Mouse (Mus musculus) 3134 (cell line): Measurements from ENCODE around the gene Chaf1a.

Experiments
- DNase-seq: peaks from one replicate; pipeline ENCODE4 v3.0.0-alpha.2; 2011; ENCODE audit warnings: low spot score; ENCODE audit not compliant: insufficient read length; ENCODE audit errors: extremely low read depth

Chaf1a gene

DNA sequence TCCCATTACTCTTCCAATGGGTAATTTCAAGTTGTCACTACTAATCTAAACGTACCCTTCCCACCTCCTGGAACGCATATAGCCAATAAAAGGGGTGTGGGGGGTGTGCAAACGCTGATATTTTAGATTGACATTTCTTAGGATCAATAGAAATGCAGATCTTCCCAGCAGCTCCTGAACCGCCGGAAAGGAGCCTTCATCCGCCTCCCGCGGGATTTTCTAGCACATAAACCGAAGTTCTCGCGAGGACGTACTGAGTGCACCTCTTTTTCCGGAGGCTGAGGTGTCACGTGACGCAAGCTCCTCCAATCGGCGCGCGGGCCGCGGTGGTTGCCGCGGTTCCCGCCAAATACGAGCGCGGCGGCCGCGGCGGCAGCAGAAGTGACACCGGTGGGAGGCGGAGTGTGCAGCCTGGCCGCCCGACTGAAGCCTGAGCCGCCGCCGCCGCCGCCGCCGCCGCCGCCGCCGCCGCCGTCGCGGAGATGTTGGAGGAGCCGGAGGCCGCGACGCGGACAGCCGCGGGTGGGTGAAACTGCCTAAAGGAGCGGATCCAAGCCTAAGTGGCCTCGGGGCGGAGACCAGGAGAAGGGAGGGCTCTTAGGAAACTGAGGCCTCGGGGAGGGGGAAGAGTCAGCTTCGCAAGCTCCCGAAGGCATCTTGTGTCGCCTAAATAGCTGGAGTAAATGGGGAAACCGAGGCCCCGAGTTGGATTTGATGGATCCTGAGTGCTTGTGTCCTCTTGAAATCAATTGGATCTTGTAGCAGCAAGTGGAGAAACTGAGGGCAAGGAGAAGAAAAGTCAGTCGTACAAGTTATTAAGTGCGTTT lies at the start of gene Chaf1a:
Chaf1a (plus strand) TSS at position 410 of the 827 bp plus-strand sequence.
- peak; percentile 98 for DNase-seq

DNA sequence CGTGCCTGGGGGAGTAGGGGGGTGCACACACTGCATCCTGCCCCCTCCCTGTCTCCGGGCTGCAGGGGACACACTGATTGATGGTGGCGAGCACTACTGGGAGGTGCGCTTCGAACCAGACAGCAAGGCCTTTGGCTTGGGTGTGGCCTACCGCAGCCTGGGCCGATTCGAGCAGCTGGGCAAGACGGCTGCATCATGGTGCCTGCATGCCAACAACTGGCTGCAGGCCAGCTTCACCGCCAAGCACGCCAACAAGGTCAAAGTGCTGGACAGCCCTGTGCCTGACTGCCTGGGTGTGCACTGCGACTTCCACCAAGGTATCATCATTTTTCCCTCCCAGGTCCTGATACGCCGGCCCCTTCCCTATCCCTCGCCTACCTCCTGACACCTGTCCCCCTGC lies 44.2 kb upstream of the Chaf1a start:
- peak; percentile 66 for DNase-seq

DNA sequence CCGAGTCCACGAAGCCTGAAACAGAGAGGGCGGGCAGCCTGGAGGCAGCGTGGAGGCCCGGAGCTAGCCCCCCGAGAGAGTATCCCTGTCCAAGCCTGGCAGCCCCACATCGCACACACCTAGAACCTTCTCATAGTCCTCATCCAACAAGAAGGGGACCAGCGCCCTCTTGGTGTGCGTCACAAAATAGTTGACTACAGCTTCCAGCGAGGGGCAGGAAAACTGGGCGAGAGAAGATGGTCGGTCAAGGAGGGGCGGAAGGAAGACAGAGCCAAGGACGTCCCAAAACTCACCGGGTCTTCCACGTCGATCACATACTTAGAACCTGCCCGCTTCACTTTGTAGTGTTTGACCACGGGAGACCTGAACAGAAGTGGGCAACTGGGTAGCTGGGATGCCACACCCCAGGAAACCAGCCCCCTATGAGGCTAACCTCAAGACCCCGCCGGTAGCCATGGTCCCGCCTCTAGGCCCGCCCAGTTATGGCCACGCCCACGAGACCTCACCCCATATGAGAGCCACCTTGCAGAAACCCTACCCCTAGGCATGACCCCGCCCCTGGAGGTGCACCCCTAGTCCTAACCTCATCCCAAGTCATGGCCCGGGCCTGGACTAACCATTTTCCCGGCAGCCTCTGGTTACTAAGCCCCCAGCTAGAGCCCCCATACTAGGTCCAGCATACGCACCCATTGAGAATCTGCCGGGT lies 40.3 kb upstream of the Chaf1a start:
- DNase-seq = no peak

DNA sequence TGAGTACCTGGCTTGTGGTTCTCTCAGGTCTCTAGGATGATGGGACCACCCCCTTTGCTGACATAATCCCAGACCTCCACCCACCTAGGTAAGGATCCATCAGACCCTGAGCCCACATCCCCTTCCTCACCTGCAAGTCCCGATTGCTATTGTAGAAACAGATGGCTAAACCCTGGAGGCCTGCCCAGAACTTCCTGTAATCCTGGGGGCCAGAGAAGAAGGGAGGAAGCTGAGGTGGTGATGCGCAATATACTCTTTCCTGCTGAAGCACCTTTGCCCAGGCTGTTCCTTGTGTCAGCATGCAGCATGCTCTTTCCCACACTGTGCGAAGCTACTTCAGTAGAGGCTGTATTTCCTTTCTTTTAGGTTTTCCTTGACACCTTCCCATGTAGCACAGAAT lies 37.2 kb upstream of the Chaf1a start:
- DNase-seq = no peak

DNA sequence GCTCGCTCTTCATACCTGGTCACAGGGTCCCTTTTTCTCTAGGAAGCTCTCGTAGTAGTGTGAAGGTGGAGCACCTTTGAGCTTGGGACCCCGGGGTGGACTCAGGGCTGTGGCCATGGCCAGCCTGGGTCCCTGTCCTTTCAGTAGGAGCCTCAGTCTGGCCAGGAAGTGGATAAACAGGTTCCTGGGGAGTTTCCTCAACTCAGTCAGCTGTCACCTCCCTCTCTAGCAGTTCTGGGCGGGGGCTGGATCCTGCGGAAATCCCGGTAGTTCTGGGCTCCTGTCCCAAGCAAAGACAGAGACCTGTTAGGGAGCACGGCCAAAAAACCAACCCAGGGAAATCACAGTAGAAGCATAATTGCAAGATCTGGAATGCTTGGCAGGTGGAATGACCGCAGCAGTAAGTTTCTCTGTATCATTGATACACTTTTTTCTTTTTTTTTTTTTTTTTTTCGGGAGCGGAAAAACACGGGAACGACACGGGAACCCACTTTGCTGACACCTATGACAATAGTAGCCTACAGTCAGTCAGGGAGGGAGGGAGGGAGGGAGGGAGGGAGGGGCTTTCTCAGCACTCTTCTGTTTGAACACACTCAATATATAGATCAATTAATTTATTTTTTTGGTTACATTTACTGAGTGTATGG lies 34.7 kb upstream of the Chaf1a start, which contains the start of the genes Stap2 and Mpnd:
Stap2 (minus strand) TSS at position 170 of the 647 bp plus-strand sequence.
Mpnd (plus strand) TSS at position 297 of the 647 bp plus-strand sequence.
- peak; percentile 80 for DNase-seq

DNA sequence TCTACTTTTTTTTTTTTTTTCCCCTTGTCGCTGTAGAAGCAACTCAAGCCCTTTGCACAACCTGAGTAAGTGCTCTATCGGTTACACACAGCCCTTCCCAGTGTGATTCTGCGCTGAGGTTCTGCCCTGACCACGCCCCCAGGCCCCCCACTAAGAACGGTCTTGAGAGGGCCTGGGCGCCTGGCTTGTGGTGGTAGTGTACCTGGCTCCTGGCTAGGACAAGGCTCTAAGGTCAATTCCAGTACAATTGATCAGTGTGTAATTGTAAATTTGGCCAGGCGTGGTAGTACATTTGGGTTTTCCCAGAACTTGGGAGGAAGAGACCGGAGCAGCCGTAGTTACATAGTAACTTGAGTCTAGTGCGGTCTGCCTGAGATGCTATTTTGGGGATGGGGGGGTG lies 33.3 kb upstream of the Chaf1a start:
- DNase-seq = no peak

DNA sequence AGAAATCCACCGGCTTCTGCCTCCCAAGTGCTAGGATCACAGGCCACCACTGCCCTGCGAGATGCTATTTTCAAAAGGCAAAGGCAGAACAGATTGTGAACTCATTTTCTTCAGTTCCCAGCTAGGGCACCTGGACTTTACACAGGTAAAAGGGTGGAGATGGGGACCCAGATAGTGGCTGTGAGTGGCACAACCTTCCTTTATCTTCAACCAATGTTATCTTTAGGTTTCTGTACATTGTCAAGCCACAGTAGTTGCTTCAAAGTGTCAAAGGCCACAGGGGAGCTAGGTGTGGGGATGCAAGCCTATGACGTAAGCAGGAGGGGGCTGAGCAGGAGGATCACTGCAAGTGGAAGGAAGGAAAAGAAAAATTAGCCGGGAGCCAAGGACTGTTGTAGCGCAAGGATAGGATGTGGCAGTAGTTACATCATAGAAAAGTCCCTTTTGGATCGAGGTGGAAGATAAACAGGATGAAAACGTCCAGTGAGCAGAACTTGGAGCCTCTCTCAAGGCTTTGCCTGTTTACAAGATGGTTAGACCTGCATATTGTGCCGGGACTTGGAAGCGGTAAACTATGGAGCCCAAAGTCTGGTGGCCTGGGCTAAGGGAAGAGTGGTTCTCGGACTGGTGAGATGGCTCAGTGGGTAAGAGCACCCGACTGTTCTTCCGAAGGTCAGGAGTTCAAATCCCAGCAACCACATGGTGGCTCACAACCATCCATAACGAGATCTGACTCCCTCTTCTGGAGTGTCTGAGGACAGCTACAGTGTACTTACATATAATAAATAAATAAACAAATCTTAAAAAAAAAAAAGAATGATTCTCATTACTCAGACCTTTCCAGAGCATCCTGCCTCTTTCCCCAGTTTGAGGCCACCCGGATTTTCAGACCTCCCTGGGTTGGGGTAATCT lies 32.5 kb upstream of the Chaf1a start:
- DNase-seq = no peak

DNA sequence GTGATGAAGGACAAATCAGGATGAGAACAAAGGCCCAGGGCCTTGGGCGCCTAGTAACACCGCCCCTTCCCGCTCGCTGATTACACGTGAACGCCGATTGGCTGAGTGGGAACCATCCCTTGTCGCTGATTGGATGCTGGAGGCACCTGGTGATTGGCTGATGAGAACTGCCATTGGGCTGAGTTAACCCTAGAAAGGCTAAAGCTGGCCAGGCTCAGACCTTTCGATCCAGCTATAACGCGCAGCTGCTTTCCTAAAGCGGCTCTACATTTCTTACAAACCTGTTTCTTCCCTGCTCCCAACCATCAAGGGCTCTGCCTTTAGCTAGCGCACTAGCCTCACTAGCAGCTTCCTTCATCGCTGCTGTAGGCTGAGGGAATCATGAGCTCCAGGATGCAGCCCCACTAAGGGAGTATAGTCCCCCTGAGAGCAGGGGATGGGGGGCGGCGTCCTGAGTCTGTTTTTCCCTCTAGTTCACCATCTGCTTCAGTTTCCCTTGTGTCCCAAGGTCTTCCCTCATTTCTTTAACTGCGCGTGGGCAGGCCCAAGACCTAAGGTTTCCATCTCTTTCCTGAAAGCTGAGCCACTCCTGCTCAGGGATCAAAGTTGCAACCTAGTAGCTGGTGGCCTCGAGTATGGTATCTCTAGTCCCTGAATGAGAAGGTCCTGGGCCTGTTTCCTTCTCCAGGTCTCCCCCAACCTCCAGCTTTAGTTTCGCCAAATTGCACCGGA lies 31.7 kb upstream of the Chaf1a start:
- DNase-seq = peak; percentile 85

DNA sequence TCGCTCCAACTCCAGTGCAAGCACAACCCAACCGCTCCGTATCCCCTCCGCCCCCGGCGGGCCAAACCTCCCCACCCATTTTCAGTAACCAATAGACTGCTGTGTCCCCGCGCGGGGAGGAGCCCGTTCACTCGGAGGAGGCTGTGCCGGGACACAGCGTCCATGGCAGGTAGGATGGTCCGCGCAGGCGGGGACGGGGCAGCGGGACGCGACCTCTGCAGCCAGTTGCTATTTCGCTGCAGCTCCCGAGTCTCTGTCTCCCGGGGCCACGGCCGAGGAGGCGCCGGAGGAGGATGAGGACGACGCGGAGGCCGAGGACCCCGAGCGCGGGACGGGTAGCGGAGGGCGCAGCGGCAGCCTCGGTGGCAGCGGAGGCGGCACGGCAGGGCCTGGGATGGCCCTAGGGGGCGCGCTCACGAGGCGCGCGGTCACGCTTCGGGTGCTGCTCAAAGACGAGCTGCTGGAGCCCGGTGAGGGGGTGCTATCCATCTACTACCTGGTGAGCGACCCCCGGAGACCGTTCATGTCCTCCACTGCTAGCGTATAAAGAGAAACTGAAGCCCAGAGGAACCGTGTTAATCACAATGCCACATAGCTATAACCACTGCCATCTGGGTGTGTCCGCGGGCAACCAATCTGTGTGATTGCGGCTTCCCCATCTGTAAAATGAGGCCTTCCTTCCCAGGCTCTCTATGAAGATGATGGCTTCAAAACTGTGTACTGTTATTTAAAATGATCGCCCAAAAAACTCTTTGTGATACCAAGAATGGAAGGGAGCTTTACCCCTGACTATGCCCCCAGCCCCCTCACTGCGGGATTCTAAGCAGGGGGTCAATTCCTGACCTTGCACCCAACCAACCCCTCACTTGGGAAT lies 30.9 kb upstream of the Chaf1a start:
- DNase-seq = peak; percentile 90

DNA sequence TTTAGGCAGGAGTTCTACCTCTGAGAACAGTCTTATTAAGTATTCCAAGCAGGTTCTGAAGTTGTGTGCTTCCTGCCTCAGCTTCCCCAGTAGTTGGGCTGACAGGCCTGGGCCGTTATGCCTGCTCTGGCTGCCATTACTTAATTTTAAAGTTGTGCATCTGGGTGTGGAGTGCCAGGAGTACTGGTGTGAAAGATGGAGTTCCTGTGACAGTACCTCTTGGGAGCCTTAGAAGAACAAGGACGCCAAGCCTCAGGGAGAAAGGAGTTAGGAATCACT lies 30.3 kb upstream of the Chaf1a start:
- DNase-seq = no peak

DNA sequence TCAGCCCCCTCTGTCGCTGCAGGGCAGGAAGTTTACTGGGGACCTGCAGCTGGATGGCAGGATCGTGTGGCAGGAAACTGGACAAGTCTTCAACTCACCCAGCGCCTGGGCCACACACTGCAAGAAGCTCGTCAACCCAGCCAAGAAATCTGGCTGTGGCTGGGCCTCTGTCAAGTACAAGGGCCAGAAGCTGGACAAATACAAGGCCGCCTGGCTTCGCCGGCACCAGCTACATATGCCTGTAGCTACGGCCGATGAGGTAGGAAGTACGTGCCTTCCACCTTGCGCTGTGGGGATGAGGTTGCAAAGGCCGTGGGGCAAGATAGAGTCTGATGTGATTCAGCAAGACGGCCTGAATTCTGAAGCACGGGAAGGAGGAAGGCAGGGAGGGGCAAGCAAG lies 30.0 kb upstream of the Chaf1a start:
- peak; percentile 51 for DNase-seq

DNA sequence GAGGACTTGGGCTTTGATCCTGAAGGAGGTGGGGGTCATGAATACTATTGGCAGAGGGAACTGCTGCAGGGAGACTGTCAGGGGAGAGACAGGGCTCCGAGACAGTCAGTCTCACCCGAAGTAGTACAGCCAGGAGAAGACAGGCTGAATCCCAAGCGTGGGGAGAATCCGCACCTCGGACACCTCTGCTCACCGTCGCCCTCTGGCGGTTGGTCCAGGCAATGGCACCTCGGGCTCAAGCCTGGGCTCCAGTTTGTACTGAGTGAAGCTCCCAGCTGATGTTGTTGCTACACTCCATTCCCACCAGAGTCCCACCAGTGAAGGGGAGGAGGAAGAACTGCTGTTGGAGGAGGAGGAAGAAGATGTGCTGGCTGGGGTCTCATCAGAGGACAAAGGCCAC lies 29.6 kb upstream of the Chaf1a start:
- peak; percentile 81 for DNase-seq

DNA sequence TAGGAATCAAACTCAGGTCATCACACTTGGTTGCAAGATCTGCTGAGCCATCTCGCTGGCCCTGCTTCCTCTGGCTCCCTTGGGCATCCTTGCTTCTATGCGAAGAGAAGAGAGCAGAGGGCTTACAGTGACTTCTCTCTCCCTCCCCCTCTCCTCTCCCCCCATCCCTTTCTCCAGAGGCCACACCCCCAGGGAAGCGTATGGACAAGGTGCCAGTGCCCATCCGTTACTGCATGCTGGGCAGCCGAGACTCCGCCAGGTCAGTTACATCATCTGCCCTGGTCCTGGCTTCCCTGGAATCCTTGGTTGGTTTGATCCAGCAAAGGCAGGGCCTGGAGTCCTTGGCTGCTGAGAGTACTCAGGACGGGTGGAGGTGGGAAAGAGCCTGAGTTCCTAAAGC lies 28.8 kb upstream of the Chaf1a start:
- DNase-seq = no peak

DNA sequence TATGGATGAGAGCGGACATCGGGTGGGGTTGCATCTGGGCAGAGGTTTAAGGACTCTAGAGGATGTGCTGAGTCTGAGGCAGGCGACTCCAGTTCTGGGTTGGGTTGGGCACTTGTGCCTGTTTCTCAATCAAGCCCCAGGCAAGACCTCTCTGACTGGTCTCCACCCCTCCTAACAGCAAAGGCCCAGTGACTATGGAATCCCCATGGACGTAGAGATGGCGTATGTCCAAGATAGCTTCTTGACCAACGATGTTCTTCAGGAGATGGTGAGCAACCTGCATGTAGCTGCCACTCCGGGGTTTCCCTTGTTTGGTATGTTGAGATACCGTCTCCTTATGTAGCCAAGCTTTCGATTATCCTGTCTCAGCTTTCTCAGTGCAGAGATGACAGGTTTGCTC lies 24.9 kb upstream of the Chaf1a start:
- no peak for DNase-seq

DNA sequence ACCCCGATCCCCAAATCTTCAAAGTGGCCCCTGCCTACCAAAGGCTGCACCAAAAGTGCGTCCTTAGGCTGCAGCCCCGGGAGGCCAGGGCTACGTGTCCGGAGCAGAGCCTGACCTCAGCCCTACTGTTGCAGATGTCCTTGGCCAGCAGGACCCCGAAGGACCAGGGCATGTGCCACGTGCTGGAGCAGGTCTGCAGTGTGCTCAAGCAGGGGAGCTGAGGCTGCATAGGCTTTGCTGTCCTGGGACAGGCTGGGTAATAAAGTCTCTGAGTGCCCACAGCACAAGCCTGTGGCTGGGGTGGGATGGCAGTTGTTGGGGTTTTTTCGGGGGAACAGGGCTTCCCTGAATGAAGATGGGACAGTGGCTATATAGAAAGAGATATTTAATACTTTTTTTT lies 23.9 kb upstream of the Chaf1a start:
- DNase-seq = no peak

DNA sequence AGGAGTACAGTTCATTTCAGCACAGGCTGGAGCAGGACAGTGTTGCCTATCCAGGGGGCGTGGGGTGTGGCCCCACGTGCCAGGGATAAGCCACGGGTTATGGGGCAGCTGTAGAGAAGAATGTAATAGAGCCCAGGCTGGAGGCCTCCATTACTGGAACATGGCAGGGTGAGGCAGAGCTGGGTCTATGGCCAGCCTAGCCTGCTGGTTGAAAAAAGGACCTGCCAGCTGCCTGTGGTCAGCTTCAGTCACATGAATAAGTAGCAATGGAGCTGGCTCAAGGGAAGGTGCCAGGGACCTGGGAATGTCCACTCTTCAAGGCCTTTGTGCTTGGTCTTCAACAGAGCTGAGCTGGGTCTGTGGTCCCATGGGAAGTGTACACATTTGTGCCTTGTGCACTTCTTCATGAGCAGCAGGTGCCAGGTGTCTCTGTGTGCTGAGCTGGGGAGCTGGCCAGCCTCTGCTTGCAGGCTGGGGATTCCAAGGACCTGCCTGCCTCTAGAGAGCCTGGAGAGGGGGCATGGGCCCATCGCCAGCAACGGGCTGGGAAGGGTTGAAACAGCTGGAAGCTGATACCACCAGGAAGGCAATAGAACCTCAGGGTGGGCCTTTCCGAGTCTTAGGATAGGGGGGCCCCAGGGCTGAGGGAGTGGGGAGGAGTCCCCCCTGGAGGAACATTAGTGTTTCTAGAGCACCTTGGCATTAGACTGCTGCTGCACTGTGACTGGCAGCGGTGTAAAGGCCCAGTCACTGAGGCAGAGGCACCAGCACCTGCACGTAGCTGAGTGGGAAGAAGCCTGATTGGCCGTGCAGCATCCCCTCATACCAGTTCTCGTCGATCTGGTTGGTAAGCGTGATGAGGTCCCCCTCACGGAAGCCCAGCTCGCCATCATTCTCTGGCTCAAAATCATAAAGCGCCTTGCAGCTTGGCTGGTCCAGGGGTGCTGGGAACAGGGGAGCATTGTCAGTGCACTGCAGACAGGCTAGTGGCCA lies 23.1 kb upstream of the Chaf1a start:
- no peak for DNase-seq

DNA sequence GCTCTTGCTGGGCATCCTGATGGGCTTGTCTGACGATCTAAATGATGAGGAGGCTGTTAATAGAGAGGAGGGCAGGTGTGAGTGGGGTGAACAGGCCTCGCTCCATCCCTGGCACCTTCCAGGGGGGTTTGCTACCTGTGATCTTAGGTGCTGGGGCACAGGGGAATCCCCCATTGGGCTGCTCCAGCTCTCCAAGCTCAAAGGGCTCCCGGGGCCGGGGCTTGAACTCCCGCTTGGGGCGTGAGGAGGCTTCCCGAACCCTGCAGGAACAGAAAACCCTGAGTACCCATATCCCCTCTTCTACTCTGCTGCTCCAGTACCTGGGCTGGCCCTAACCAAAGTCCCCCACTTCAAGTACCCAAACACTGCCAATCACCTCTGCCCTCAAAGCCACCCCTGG lies 22.4 kb upstream of the Chaf1a start:
- no peak for DNase-seq
